11 mouse cellular contexts compared by ENCODE assay signal in the genomic region with DNA sequence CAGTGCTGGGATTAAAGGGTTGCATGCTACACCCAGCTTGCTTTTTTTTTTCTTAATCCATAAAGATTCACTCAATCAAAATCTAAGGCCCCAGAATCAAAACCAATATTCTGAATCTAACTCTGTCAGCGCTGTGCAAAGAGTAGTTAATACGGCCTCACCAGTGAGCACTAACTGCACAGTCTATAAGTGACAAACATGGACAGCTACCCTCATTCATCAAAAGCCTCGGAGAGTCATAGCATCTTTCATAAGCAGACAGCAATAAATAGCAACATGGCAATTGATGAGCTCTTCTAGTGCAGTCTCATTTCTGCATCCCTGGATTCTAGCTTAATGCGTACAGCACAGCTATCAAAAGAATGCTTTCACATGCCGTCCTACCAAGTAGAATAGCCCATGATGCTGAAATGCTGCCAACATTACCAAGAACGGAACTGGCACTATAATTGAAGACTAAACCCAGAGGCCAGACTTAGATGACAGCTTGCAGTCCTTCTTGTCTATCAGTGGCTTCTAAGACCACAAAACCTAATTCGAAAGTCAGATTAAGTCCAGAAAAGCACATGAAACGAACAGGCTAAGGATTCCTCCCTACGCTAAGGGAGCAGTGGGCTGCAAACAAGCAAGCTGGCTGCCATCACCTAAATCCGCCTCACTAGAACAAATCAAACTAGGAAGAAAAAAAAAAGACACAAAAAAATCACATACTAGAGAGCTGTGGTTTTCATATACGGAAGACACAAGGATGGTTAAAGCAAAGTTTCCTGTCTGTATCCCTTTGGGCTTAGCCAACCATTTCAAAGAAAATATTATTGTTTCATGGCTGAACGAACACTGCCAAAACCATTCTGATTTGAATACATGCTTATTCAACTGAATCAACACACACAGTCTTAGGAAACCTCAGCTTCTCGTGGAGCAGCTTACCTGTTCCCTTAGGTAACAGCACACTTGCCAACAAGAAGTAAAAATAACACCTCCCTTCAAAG. TPM values are rescaled to one million over a fixed set of nuclear protein-coding genes. Genes with fewer than 3 reads are reported as not detected.
A peak's percentile ranks its signal among the peaks of the same experiment; 100 is the strongest.
DNase-seq lines count a peak whose midpoint lies in the region; ATAC-seq lines count a peak whose summit lies in the region.
"Had no signal": no experiment of that assay in that cellular context is flagged by ENCODE, and none has a peak within 500 bp of the region (broad histone marks: within the 10 kb centered on the region; RNA-seq: fewer than 3 reads in every experiment).

No protein-coding gene starts in this region.

- no peak overlapping the region for H3K9ac ChIP-seq in hindbrain, embryonic 13.5 days
- H3K9ac ChIP-seq in hindbrain, embryonic 11.5 days (ENCODE audit: low read depth, low read length), result no peak overlapping the region
- H3K9ac ChIP-seq in forebrain, embryonic 16.5 days (replicated peaks; ENCODE audit: low read depth, low read length), result 0 out of 2 replicates have a peak overlapping the region, but pooled peaks have one; percentile 15

- H3K27me3 ChIP-seq in hindbrain, embryonic 13.5 days, result no peaks in the 10 kb centered on the region
- H3K27me3 ChIP-seq in hindbrain, embryonic 11.5 days (ENCODE audit: control insufficient read depth, insufficient read depth, low read length), result no peaks in the 10 kb centered on the region
- no peaks in the 10 kb centered on the region; the same call in 1 of the 2 replicates for H3K27me3 ChIP-seq in forebrain, embryonic 16.5 days (replicated peaks; ENCODE audit: control insufficient read depth, insufficient read depth, low read length)

- peak; percentile 62 for ATAC-seq in hindbrain, embryonic 13.5 days (ENCODE audit: low FRiP score)
- ATAC-seq in hindbrain, embryonic 11.5 days (ENCODE audit: low FRiP score), result no peak
- peak; percentile 36; the same call in 1 of the 2 replicates for ATAC-seq in forebrain, embryonic 16.5 days

- no peak overlapping the region for H3K4me3 ChIP-seq in hindbrain, embryonic 13.5 days
- H3K4me3 ChIP-seq in hindbrain, embryonic 11.5 days (ENCODE audit: low read depth, low read length), result no peak overlapping the region
- H3K4me3 ChIP-seq in forebrain, embryonic 16.5 days (replicated peaks; ENCODE audit: low read length), result 0 out of 2 replicates have a peak overlapping the region, but pooled peaks have one; percentile 18

- H3K4me1 ChIP-seq in hindbrain, embryonic 13.5 days (replicated peaks), result peaks cover 32% of the 10 kb centered on the region
- no peaks in the 10 kb centered on the region for H3K4me1 ChIP-seq in hindbrain, embryonic 11.5 days (replicated peaks; ENCODE audit: control insufficient read depth, insufficient read depth, low read length)
- peaks cover 28% of the 10 kb centered on the region for H3K4me1 ChIP-seq in forebrain, embryonic 16.5 days (replicated peaks; ENCODE audit: control insufficient read depth, insufficient read depth, low read length)

- WGBS in hindbrain, embryonic 13.5 days, result 44% methylated on average over 13 of the region's 13 CpGs
- WGBS in hindbrain, embryonic 11.5 days, result 69% methylated on average over 13 of the region's 13 CpGs
- 29% methylated on average over 13 of the region's 13 CpGs for WGBS in forebrain, embryonic 16.5 days

- H3K36me3 ChIP-seq in hindbrain, embryonic 13.5 days, result no peaks in the 10 kb centered on the region
- H3K36me3 ChIP-seq in hindbrain, embryonic 11.5 days (ENCODE audit: control insufficient read depth, insufficient read depth, low read length), result no peaks in the 10 kb centered on the region
- H3K36me3 ChIP-seq in forebrain, embryonic 16.5 days (ENCODE audit: control insufficient read depth, insufficient read depth), result no peaks in the 10 kb centered on the region

- no peak for DNase-seq in hindbrain, embryonic 11.5 days (ENCODE audit: low spot score)
- DNase-seq in thymus, postnatal 25 days, result peak; percentile 8
- no peak for DNase-seq in thymus, postnatal 10 days (ENCODE audit: low spot score in 2 of 2)
- DNase-seq in telencephalon, adult 2 months (ENCODE audit: low read depth, low spot score), result peak; percentile 22
- no peak for DNase-seq in frontal cortex, postnatal 25 days (ENCODE audit: low spot score in 2 of 2)
- no peak for DNase-seq in gastrocnemius, adult 8-10 months (ENCODE audit: low spot score in 2 of 2)

- H3K27ac ChIP-seq in hindbrain, embryonic 13.5 days, result peak overlapping the region; percentile 70
- H3K27ac ChIP-seq in hindbrain, embryonic 11.5 days (ENCODE audit: low read depth, low read length), result no peak overlapping the region
- no peak overlapping the region for H3K27ac ChIP-seq in forebrain, embryonic 16.5 days (ENCODE audit: low read length)

- peak overlapping the region; percentile 13; the same call in 1 of the 2 replicates for H3K4me2 ChIP-seq in hindbrain, embryonic 13.5 days
- H3K4me2 ChIP-seq in hindbrain, embryonic 11.5 days (replicated peaks; ENCODE audit: low read depth, low read length), result no peak overlapping the region
- peak overlapping the region; percentile 47 for H3K4me2 ChIP-seq in forebrain, embryonic 16.5 days (ENCODE audit: low read length)

- no peaks in the 10 kb centered on the region for H3K9me3 ChIP-seq in hindbrain, embryonic 13.5 days
- no peaks in the 10 kb centered on the region for H3K9me3 ChIP-seq in hindbrain, embryonic 11.5 days (ENCODE audit: control insufficient read depth, low read length)
- no peaks in the 10 kb centered on the region for H3K9me3 ChIP-seq in forebrain, embryonic 16.5 days (ENCODE audit: control insufficient read depth, low read length)

RNA-seq across cellular contexts. Expression of gene Rag2, which starts 26.0 kb away (rescaled TPM):
- polyA plus RNA-seq in hindbrain, embryonic 13.5 days (2015; fragmentation: Nextera tagmentation; extraction: Ambion mirVana), result 0.14 TPM in 1 of 2 replicates, not detected in the other
- 0.06 and 0.49 TPM in 2 replicates for polyA plus RNA-seq in hindbrain, embryonic 11.5 days (2014; fragmentation: Nextera tagmentation; extraction: Ambion mirVana)
- polyA plus RNA-seq in forebrain, embryonic 16.5 days (2015; fragmentation: Nextera tagmentation; extraction: Ambion mirVana), result not detected in 2 replicates
- not detected for total RNA-seq in gastrocnemius, adult 8-10 months (2022)
- total RNA-seq: left cerebral cortex, postnatal 25 days; MEL had no signal
- polyA plus RNA-seq: gonadal fat pad, adult 2 months had no signal

RNA-seq across cellular contexts. Expression of gene Rag1, which starts 50.8 kb away (rescaled TPM):
- polyA plus RNA-seq in hindbrain, embryonic 13.5 days (2015; fragmentation: Nextera tagmentation; extraction: Ambion mirVana), result 0.09 TPM in 2 replicates
- polyA plus RNA-seq in hindbrain, embryonic 11.5 days (2014; fragmentation: Nextera tagmentation; extraction: Ambion mirVana), result 0.39 and 0.59 TPM in 2 replicates
- polyA plus RNA-seq in forebrain, embryonic 16.5 days (2015; fragmentation: Nextera tagmentation; extraction: Ambion mirVana), result 0.05 and 0.07 TPM in 2 replicates
- total RNA-seq in gastrocnemius, adult 8-10 months (2022), result not detected

RNA-seq across cellular contexts. Expression of gene B230118H07Rik, which starts 50.8 kb away (rescaled TPM):
- 59.8 and 62.5 TPM in 2 replicates for polyA plus RNA-seq in hindbrain, embryonic 13.5 days (2015; fragmentation: Nextera tagmentation; extraction: Ambion mirVana)
- 69.9 and 72.5 TPM in 2 replicates for polyA plus RNA-seq in hindbrain, embryonic 11.5 days (2014; fragmentation: Nextera tagmentation; extraction: Ambion mirVana)
- 44.1 and 44.4 TPM in 2 replicates for polyA plus RNA-seq in forebrain, embryonic 16.5 days (2015; fragmentation: Nextera tagmentation; extraction: Ambion mirVana)
- 100 to 1,000 TPM in 2 of 4 experiments, 10 to 100 TPM in 2; 80.6 to 111 (median 96.6) TPM for total RNA-seq in gastrocnemius, adult 8-10 months (2022)

Comparison
In these comparisons a context has a peak if more than half of its experiments do, and no peak if none do; other contexts are left out.
1. DNase-seq: peak in thymus, postnatal 25 days (single experiment) and telencephalon, adult 2 months (single experiment); none in hindbrain, embryonic 11.5 days (single experiment), thymus, postnatal 10 days (0 of 2), frontal cortex, postnatal 25 days (0 of 2) and gastrocnemius, adult 8-10 months (0 of 2).